Mouse (Mus musculus): Measurements from ENCODE around the gene Abcc3. TPM values are rescaled to one million over a fixed set of nuclear protein-coding genes. Genes with fewer than 3 reads are reported as not detected.

Abcc3 gene
- 21.6 and 23.3 TPM in 2 replicates for polyA plus RNA-seq (2012; rRNA removed)

DNA sequence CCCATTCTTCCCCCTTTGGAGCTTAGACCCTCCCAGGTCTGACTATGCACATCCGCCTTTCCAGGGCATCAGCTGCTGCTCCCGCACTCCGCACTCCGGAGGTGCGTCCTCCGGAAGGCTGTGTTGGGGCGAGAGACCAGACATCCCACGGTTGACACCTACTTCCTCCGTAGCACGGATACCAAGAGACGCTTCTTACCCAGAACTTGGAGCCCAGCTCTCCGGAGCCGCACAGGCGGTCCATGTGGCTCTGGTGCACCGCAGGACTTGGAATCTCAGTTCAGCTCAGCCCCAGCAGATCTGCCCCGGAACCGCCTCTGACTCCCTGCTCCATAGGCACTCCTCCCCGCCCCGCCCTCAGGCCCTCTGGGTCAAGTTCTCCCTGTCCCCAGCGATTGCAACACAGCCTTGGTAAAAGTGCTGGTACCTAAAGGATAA is at the start of gene Abcc3:
Abcc3 (minus strand) TSS at position 326 of the 438 bp plus-strand sequence.

DNA sequence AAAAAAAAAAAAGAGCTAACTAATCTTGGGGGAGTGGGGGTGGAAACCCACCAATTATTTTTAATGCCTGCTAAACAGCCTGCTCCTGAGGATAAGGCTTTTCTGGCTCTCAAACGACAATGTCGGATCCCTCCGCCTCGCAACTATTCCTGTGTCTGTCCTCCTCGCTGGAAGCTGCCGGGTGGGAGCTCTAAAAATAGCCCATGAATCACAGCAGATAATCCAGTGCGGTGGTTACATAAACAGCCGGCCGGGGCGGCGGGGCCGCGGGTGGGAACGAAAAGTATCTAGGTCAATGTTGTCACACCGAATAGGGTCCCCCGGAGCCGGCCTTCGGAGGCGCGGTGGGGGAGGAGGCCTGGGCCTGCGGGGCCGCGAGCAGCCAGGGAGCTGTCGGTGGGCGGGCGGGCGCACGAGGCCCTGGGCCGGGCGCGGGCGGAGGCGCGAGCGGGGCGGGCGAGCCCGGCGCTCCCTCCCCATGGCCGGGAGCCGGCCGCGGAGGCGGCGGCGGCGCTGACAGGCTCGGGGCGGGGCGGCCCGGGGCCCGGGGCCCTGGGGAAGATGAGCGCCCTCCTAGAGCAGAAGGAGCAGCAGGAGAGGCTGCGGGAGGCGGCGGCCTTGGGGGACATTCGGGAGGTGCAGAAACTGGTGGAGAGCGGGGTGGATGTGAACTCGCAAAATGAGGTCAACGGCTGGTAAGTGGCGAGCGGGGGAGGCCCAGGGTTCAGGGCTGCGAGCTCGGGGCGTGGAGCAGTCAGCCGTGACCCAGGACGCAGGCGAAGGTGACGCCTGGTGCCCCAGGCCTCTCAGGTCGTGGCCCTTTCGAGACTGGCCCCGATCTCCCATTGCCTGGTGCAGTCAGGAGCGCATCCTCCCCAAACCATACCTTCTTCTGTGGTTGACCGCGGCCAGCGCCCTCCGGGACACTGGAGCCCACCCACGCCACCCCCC is 64.8 kb downstream of the Abcc3 start, which contains the start of gene Ankrd40:
Ankrd40 (plus strand) TSS at position 309 of the 951 bp plus-strand sequence.

DNA sequence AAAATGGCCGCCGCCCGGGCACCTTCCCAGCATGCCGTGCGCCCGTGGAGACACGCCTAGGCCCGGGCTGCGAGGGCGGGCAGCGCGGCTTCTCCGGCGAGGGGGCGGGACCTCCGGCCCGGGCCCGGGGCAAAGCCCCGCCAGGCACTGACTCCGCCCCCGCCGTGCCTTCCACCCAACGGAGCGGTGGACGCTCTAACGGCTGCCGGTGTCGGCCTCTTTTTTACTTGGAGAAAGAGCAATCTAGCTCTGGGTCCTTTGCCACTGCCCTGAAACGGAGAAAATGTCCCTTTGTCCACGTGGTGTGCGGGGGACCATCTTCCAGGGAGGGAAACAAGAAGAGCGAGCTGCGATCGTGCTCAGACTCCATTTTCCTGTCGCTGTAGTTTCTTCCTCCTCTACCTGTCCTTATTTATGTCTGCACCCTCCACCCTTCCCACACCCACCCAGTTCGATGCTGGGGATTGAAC is 70.8 kb downstream of the Abcc3 start, which contains the start of gene Luc7l3:
Luc7l3 (minus strand) TSS at position 58 of the 470 bp plus-strand sequence.

Other genes with a start within 250 kb of the Abcc3 start
- 73.8 and 86.5 TPM in 2 replicates for gene Tob1, start 181.5 kb downstream of the Abcc3 start, polyA plus RNA-seq (2012; rRNA removed)
- gene Wfikkn2, start 147.0 kb downstream of the Abcc3 start, polyA plus RNA-seq (2012; rRNA removed) = 4.3 and 5.1 TPM in 2 replicates
- not detected in 2 replicates for gene Gm21885, start 111.1 kb downstream of the Abcc3 start, polyA plus RNA-seq (2012; rRNA removed)
- gene Luc7l3, start 71.0 kb downstream of the Abcc3 start, polyA plus RNA-seq (2012; rRNA removed) = 3.8 and 5.8 TPM in 2 replicates
- gene Ankrd40, start 65.0 kb downstream of the Abcc3 start, polyA plus RNA-seq (2012; rRNA removed) = 119 and 133 TPM in 2 replicates
- gene Cacna1g, start 81.2 kb upstream of the Abcc3 start, polyA plus RNA-seq (2012; rRNA removed) = 30.4 and 39.4 TPM in 2 replicates
- 0.06 and 1.0 TPM in 2 replicates for gene Spata20, start 93.2 kb upstream of the Abcc3 start, polyA plus RNA-seq (2012; rRNA removed)
- 18.8 and 20.7 TPM in 2 replicates for gene Epn3, start 107.0 kb upstream of the Abcc3 start, polyA plus RNA-seq (2012; rRNA removed)
- gene Mycbpap, start 128.7 kb upstream of the Abcc3 start, polyA plus RNA-seq (2012; rRNA removed) = 6.4 and 7.8 TPM in 2 replicates
- gene Rsad1, start 156.3 kb upstream of the Abcc3 start, polyA plus RNA-seq (2012; rRNA removed) = 31.0 and 34.1 TPM in 2 replicates
- 2.3 and 3.2 TPM in 2 replicates for gene Chad, start 172.1 kb upstream of the Abcc3 start, polyA plus RNA-seq (2012; rRNA removed)
- 54.3 and 58.9 TPM in 2 replicates for gene Acsf2, start 208.9 kb upstream of the Abcc3 start, polyA plus RNA-seq (2012; rRNA removed)
- 91.4 and 100 TPM in 2 replicates for gene Lrrc59, start 236.8 kb upstream of the Abcc3 start, polyA plus RNA-seq (2012; rRNA removed)